Mouse (Mus musculus): ENCODE data around the gene Tdp1.

The Tdp1 gene

GRCm38 (mm10) chr12:99958068-99959060 is 74.0 kb downstream of the Tdp1 start:
- no peak for DNase-seq (ENCODE audit: low spot score)

GRCm38 (mm10) chr12:99959291-99959690 is 75.0 kb downstream of the Tdp1 start:
- peak; percentile 45 for DNase-seq (ENCODE audit: low spot score)

- peak; percentile 38 for DNase-seq (ENCODE audit: low spot score)
These were observed 75.6 kb downstream of the Tdp1 start for GRCm38 (mm10) chr12:99959930-99960329.

GRCm38 (mm10) chr12:99960675-99961074 is 76.4 kb downstream of the Tdp1 start:
- no peak for DNase-seq (ENCODE audit: low spot score)

- peak; percentile 81 for DNase-seq (ENCODE audit: low spot score)
These were observed 80.2 kb downstream of the Tdp1 start, which contains the start of gene Kcnk13 for GRCm38 (mm10) chr12:99964301-99965202. Gene Kcnk13, plus strand, starts transcription at chr12:99964499.

GRCm38 (mm10) chr12:99965203-99966115 is 81.1 kb downstream of the Tdp1 start:
- peak; percentile 67 for DNase-seq (ENCODE audit: low spot score)

GRCm38 (mm10) chr12:99966116-99966770 is 81.9 kb downstream of the Tdp1 start:
- no peak for DNase-seq (ENCODE audit: low spot score)

GRCm38 (mm10) chr12:99966881-99967363 is 82.6 kb downstream of the Tdp1 start:
- no peak for DNase-seq (ENCODE audit: low spot score)

- peak; percentile 30 for DNase-seq (ENCODE audit: low spot score)
These were observed 85.6 kb downstream of the Tdp1 start for GRCm38 (mm10) chr12:99969906-99970305.

- DNase-seq (ENCODE audit: low spot score) = peak; percentile 22
These were observed 87.0 kb downstream of the Tdp1 start for GRCm38 (mm10) chr12:99971205-99971894.

- peak; percentile 36 for DNase-seq (ENCODE audit: low spot score)
These were observed 88.5 kb downstream of the Tdp1 start for GRCm38 (mm10) chr12:99972825-99973224.

GRCm38 (mm10) chr12:99973659-99974058 is 89.3 kb downstream of the Tdp1 start:
- DNase-seq (ENCODE audit: low spot score) = peak; percentile 49

GRCm38 (mm10) chr12:99979541-99979940 is 95.2 kb downstream of the Tdp1 start:
- no peak for DNase-seq (ENCODE audit: low spot score)

GRCm38 (mm10) chr12:99986797-99987196 is 102.5 kb downstream of the Tdp1 start:
- no peak for DNase-seq (ENCODE audit: low spot score)

- DNase-seq (ENCODE audit: low spot score) = no peak
These were observed 103.8 kb downstream of the Tdp1 start for GRCm38 (mm10) chr12:99988144-99988543.

- no peak for DNase-seq (ENCODE audit: low spot score)
These were observed 108.1 kb downstream of the Tdp1 start for GRCm38 (mm10) chr12:99992362-99992862.

- no peak for DNase-seq (ENCODE audit: low spot score)
These were observed 109.0 kb downstream of the Tdp1 start for GRCm38 (mm10) chr12:99993146-99993890.

GRCm38 (mm10) chr12:99995951-99996350 is 111.6 kb downstream of the Tdp1 start:
- no peak for DNase-seq (ENCODE audit: low spot score)

GRCm38 (mm10) chr12:99999726-100000125 is 115.4 kb downstream of the Tdp1 start:
- DNase-seq (ENCODE audit: low spot score) = no peak
